ENCODE assay signal across 8 mouse cellular contexts in the genomic region with DNA sequence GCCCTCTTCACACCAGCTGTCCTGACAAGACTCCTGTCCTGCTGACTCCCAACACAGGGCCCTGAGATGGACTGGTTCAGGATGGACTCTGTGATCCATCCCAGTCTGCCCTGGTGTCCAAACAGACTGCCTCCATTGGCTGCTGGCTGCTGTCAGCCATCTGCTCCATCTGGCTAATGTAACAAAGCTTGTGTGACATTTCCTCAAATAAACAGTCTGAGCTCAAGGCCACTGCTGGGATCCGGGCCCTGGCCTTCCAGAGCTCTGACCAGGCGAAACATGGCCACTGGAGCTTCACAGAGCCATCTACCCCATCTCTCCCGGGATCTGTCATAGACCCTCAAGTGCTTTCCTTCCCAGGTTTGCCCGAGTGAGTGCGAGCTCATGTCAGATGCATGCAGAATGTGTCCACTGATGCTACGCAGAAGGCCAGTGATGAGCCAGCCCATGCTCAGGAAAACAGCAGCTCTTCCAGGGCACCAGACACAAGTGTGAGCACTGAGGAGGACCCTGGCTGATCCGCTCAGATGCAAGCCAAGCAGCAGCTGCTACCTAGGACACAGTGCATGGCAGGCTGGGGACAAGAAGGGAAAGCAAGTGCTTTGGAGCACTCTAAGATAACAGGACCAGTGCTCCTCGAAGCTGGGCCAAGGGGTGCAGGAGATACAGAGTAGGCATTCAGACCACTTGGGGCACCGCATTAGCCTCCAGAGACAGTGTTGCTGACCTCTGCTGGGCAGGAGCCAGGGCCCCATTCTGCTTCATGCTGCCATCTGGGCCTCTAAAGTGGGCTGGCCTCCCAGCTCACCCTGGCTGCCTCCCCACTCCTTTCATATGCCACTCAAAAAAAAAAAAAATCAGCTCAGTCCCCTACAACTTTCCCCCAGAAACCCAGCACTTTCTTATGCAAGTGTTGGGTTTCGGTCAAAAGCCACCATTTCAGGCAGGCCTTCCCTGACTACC. TPM values are rescaled to one million over a fixed set of nuclear protein-coding genes. Genes with fewer than 3 reads are reported as not detected.
DNase-seq lines count a peak whose midpoint lies in the region.

No protein-coding gene starts in this region.

- DNase-seq in gastrocnemius, postnatal 10 days: peak; percentile 30
- DNase-seq in gastrocnemius, adult 18-20 months (ENCODE audit: low spot score): no peak
- DNase-seq in lung, postnatal 10 days: peak; percentile 30
- DNase-seq in lung, postnatal 14 days: no peak
- DNase-seq in cerebellum, adult 11-12 months: peak; percentile 88
- peak; percentile 23 for DNase-seq in retina, postnatal 1 day
- no peak for DNase-seq in spleen, postnatal 36 days (ENCODE audit: low spot score in 2 of 2)
- no peak for DNase-seq in thymus, postnatal 25 days

RNA-seq across cellular contexts. Expression of a gene that starts 18.1 kb away (rescaled TPM):
- 1 to 10 TPM; 3.0 to 4.0 TPM for total RNA-seq in gastrocnemius, postnatal 10 days (2021)
- 1 to 10 TPM; 2.7 to 4.6 TPM for total RNA-seq in gastrocnemius, adult 18-20 months (2021)

Comparison
In these comparisons a context has a peak if more than half of its experiments do, and no peak if none do; other contexts are left out.
1. DNase-seq: peak in gastrocnemius, postnatal 10 days (single experiment), lung, postnatal 10 days (single experiment), cerebellum, adult 11-12 months (single experiment) and retina, postnatal 1 day (single experiment); none in gastrocnemius, adult 18-20 months (single experiment), lung, postnatal 14 days (single experiment), spleen, postnatal 36 days (0 of 2) and thymus, postnatal 25 days (single experiment).